Mouse (Mus musculus): ENCODE data around the gene Cops7b. TPM values are rescaled to one million over a fixed set of nuclear protein-coding genes. Genes with fewer than 3 reads are reported as not detected.

Cops7b gene
- polyA plus RNA-seq, 1 experiment from 2014 or later: 35.1 TPM

DNA sequence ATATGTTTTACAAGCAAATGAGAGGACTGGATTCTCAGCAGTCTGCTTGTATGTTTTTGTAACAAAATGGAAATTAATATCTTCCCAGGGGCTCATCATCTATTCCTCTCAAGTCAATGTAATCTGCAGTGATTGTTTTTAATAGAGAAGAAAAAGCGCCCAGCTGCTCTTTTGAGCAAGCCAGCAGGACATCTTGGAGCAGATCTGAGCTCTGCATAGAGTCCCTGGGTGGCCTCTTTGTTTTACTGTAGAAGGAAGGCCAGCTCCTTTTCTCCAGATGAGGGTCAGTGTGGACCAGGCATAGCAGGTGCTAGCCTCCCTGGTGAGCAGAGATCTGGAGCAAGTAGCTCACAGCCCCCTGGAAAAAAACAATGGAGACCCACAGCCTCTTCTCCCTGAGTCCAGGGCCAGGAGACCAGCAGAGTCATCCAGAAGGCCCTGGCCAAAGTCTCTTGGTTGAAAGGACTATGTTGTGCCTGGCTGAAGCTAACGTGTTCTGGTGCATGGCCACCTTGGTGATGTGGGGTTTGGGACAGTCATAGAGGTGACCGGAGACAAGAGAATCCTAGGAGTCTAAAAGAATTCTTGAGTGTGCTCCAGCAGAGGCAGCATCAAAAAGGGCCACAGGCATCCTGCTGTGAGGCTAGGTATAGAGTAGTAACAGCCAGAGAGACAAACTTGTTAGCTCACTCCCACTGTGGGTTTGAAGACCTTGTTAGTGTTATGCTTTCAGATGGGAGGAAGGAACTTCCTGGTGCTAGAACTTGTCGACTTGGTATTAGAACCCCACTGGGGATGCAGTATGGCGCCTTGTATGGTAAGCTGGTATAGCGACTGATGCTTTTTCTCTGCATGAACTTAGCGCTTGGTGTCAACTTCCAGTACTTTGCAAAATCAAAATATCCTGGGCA is 51.4 kb downstream of the Cops7b start:
- 57% methylated on average over 7 of the region's 7 CpGs for WGBS

DNA sequence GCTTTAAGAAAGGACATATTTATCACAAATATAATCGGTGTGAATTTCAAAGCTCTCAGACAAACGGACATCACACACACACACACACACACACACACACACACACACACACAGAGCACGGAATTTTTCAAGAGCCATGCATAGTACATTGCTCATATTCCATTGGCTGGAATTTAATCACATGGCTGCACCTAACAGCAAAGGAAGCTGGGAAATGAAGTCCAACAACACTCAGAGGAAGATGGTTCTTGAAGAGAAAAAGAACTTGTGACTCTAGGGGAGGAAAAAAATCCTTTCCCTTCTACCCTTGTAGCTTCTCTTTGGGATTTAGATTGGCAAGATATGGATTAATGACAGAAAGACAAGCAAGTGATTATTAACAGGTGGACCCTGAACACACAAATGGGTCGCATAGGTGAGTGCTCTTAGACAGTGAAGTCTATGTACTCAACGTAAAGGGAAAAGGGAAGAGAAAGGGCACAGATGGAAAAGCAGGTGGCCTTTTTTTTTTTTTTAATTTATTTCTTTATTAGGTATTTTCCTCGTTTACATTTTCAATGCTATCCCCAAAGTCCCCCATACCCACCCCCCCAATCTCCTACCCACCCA is 52.2 kb downstream of the Cops7b start:
- 46% methylated on average over 6 of the region's 6 CpGs for WGBS
- no peaks in the 10 kb centered on the region for H3K36me3 ChIP-seq (ENCODE audit: control insufficient read depth, insufficient read depth, low read length)
- H3K9ac ChIP-seq (ENCODE audit: low read length): no peak overlapping the region
- no peak overlapping the region for H3K4me3 ChIP-seq (ENCODE audit: low read length)
- H3K9me3 ChIP-seq (ENCODE audit: control insufficient read depth, low read length): no peaks in the 10 kb centered on the region
- no peak overlapping the region for H3K4me2 ChIP-seq (ENCODE audit: low read depth, low read length)
- no peaks in the 10 kb centered on the region for H3K4me1 ChIP-seq (replicated peaks; ENCODE audit: control insufficient read depth, insufficient read depth, low read length)
- H3K27me3 ChIP-seq (ENCODE audit: control insufficient read depth, insufficient read depth, low read depth, low read length): no peaks in the 10 kb centered on the region
- no peak overlapping the region for H3K27ac ChIP-seq (ENCODE audit: low read length)
- no peak for ATAC-seq (ENCODE audit: low read depth)

More for the DNA sequence above, 51.4 kb downstream of the Cops7b start:
- H3K27me3 ChIP-seq (ENCODE audit: control insufficient read depth, insufficient read depth, low read depth, low read length): no peaks in the 10 kb centered on the region
- H3K9me3 ChIP-seq (ENCODE audit: control insufficient read depth, low read length): no peaks in the 10 kb centered on the region
- no peak overlapping the region for H3K4me3 ChIP-seq (ENCODE audit: low read length)
- no peak overlapping the region for H3K4me2 ChIP-seq (ENCODE audit: low read depth, low read length)
- H3K9ac ChIP-seq (ENCODE audit: low read length): no peak overlapping the region
- no peak overlapping the region for H3K27ac ChIP-seq (ENCODE audit: low read length)
- no peaks in the 10 kb centered on the region for H3K36me3 ChIP-seq (ENCODE audit: control insufficient read depth, insufficient read depth, low read length)
- no peak for ATAC-seq (ENCODE audit: low read depth)
- no peaks in the 10 kb centered on the region for H3K4me1 ChIP-seq (replicated peaks; ENCODE audit: control insufficient read depth, insufficient read depth, low read length)

DNA sequence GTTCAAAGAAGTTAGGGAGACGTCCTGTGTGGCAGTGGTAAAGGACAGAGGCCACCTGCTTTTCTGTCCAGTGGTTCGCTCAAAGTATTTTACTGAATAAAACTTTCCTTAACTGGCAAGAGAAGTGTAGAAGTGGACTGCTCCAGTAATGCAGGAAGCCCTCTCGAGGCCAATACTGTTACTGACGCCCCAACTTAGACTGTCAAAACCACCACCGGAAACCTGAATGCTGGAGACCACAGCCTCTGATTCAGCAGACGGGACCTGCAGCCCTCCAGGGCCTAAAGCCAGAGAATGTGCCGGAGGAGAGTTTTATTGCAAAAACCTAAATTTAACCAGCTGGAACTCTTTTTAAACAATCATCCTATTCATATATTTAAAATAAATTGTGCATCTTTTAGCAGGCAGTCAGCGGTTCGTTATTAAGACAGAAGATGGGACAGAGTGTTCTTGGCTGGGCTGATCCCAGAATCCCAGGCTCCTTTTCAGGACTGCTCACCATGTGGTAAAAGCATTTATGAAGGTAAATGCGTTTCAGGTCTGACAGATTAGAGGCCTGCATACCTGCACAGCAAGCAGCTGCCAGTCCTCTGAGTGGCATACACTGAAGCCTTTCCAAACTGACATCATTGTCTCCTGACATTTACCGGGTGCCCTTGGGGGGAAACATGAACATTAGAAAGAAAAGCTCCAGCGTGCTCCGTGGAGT is 60.6 kb downstream of the Cops7b start:
- ATAC-seq (ENCODE audit: low read depth): peak; percentile 41; the same call in 1 of the 2 replicates

DNA sequence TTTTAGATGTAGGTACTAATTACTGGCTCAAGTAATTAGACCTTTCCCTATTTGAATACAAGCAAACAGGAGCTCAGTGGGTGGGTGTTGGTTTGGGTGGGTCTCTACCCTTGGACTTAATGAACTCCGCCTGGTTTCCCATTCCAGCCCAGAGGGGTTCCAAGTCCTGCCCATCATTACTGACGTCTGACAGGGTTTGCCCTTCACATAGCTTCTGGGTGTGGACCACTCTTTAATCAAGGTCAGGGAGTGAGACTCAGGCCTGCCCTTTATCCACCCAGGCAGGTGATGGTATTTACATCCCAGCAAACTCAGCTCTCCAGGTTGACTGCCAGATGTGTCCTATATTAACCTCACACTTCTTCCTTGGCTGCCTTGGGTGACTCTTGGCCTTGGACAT is 64.8 kb downstream of the Cops7b start:
- Histone ChIP-seq H3K9me3 (ENCODE audit: control insufficient read depth, low read length) (no peaks in the 10 kb centered on the region), H3K4me2 (ENCODE audit: low read depth, low read length) (no peak overlapping the region), H3K36me3 (ENCODE audit: control insufficient read depth, insufficient read depth, low read length) (no peaks in the 10 kb centered on the region), H3K9ac (ENCODE audit: low read length) (no peak overlapping the region), H3K27me3 (ENCODE audit: control insufficient read depth, insufficient read depth, low read depth, low read length) (no peaks in the 10 kb centered on the region), H3K27ac (ENCODE audit: low read length) (no peak overlapping the region), H3K4me1 (replicated peaks; ENCODE audit: control insufficient read depth, insufficient read depth, low read length) (no peaks in the 10 kb centered on the region), H3K4me3 (ENCODE audit: low read length) (no peak overlapping the region)
- no peak for ATAC-seq (ENCODE audit: low read depth)
- 43% methylated on average over 2 of the region's 2 CpGs for WGBS

More for the DNA sequence above, 60.6 kb downstream of the Cops7b start:
- Histone ChIP-seq H3K36me3 (ENCODE audit: control insufficient read depth, insufficient read depth, low read length) (no peaks in the 10 kb centered on the region), H3K4me2 (ENCODE audit: low read depth, low read length) (no peak overlapping the region), H3K27ac (ENCODE audit: low read length) (no peak overlapping the region), H3K9ac (ENCODE audit: low read length) (no peak overlapping the region), H3K4me3 (ENCODE audit: low read length) (no peak overlapping the region), H3K9me3 (ENCODE audit: control insufficient read depth, low read length) (no peaks in the 10 kb centered on the region), H3K27me3 (ENCODE audit: control insufficient read depth, insufficient read depth, low read depth, low read length) (no peaks in the 10 kb centered on the region), H3K4me1 (replicated peaks; ENCODE audit: control insufficient read depth, insufficient read depth, low read length) (no peaks in the 10 kb centered on the region)
- WGBS: 54% methylated on average over 13 of the region's 13 CpGs

DNA sequence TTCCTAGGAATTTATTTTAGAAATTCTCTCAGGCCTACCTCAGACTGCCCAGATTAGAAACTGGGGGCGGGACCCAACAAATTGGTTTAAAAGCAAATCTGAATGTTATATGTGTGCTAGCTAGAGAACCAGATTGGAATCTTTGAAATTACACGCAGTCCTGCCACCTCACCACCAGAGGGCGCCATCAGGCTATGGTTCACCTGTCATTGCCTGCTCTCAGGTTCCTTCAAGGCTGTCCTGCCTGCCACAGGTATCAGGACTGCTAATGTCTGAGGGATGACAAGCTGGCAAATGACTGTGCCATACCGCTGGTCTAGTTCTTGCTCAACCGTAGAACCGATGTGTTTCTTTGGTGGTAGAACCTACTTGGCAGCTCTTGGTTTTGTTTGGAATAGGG is 67.6 kb downstream of the Cops7b start:
- no peak for ATAC-seq (ENCODE audit: low read depth)
- Histone ChIP-seq H3K27ac (ENCODE audit: low read length) (no peak overlapping the region), H3K27me3 (ENCODE audit: control insufficient read depth, insufficient read depth, low read depth, low read length) (no peaks in the 10 kb centered on the region), H3K36me3 (ENCODE audit: control insufficient read depth, insufficient read depth, low read length) (no peaks in the 10 kb centered on the region), H3K9ac (ENCODE audit: low read length) (no peak overlapping the region), H3K9me3 (ENCODE audit: control insufficient read depth, low read length) (no peaks in the 10 kb centered on the region), H3K4me3 (ENCODE audit: low read length) (no peak overlapping the region), H3K4me2 (ENCODE audit: low read depth, low read length) (no peak overlapping the region), H3K4me1 (replicated peaks; ENCODE audit: control insufficient read depth, insufficient read depth, low read length) (no peaks in the 10 kb centered on the region)
- 17% methylated on average over 6 of the region's 6 CpGs for WGBS

DNA sequence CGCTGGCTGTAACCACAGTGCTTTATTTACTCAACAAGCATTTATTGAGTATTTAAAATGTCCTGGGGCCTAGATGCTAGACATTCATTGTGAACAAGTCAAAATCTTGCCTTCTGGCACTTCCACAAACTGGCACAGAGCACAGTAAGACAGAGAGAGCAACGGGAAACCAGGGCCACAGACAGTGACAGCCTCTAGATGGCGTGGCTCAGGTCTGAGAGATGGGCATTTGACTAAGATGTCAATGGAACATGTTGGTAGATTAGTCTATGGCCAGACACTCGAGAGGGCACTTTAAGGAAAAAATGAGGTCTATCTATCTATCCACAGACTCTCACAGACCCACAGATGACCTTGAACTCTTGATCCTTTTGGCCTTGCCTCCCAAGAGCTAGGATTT is 70.0 kb downstream of the Cops7b start:
- Histone ChIP-seq H3K27ac (ENCODE audit: low read length) (no peak overlapping the region), H3K4me1 (replicated peaks; ENCODE audit: control insufficient read depth, insufficient read depth, low read length) (no peaks in the 10 kb centered on the region), H3K9ac (ENCODE audit: low read length) (no peak overlapping the region), H3K4me2 (ENCODE audit: low read depth, low read length) (no peak overlapping the region), H3K4me3 (ENCODE audit: low read length) (no peak overlapping the region), H3K9me3 (ENCODE audit: control insufficient read depth, low read length) (no peaks in the 10 kb centered on the region), H3K27me3 (ENCODE audit: control insufficient read depth, insufficient read depth, low read depth, low read length) (no peaks in the 10 kb centered on the region), H3K36me3 (ENCODE audit: control insufficient read depth, insufficient read depth, low read length) (no peaks in the 10 kb centered on the region)
- no peak for ATAC-seq (ENCODE audit: low read depth)
- 53% methylated on average over 4 of the region's 4 CpGs for WGBS

DNA sequence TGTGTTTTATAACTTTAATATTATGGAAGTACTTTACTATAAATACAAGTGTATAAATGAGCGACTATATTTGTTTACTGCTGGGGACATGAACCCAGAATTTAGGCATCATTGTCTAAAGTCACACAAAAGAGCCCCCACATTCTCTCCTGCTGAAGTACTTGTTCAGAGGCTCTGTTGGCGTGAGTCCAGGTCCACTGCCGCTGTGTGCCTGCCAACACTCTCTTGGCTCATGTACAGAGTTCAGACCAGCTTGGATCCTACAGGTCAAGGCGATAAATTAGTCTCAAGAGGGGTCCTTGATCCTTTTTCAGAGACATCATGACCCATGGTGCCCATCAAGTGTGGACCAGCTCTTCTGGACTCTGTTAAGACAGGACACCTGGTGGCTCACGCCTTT is 74.4 kb downstream of the Cops7b start:
- no peak overlapping the region for H3K4me3 ChIP-seq (ENCODE audit: low read length)
- 58% methylated on average over 5 of the region's 5 CpGs for WGBS
- H3K27ac ChIP-seq (ENCODE audit: low read length): no peak overlapping the region
- H3K4me1 ChIP-seq (replicated peaks; ENCODE audit: control insufficient read depth, insufficient read depth, low read length): no peaks in the 10 kb centered on the region
- no peak overlapping the region for H3K9ac ChIP-seq (ENCODE audit: low read length)
- H3K9me3 ChIP-seq (ENCODE audit: control insufficient read depth, low read length): no peaks in the 10 kb centered on the region
- no peaks in the 10 kb centered on the region for H3K36me3 ChIP-seq (ENCODE audit: control insufficient read depth, insufficient read depth, low read length)
- no peaks in the 10 kb centered on the region for H3K27me3 ChIP-seq (ENCODE audit: control insufficient read depth, insufficient read depth, low read depth, low read length)
- H3K4me2 ChIP-seq (ENCODE audit: low read depth, low read length): no peak overlapping the region
- no peak for ATAC-seq (ENCODE audit: low read depth)
